Comparison of ENCODE assay signal across 12 mouse cellular contexts in the genomic region with DNA sequence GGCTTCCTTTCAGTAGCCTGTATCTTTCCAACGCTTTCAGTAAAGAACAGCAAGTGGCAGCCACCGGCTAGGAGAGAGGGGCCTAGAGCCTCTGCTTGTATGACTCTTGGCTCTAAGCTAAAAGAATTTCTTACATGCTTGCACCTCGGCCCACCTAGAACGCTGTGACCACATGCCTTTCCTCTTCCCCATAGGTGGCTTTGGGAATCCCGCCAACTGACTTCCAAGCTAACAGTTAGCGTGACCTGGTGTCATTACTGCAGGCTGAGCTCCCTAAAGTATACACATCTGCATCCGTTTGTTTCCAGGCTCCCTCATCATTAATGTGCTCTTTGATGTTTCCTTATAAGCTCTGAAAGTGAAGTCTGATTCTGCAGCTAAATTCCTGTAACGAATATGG. TPM values are rescaled to one million over a fixed set of nuclear protein-coding genes. Genes with fewer than 3 reads are reported as not detected.
DNase-seq lines count a peak whose midpoint lies in the region; ATAC-seq lines count a peak whose summit lies in the region.
"Had no signal": no experiment of that assay in that cellular context is flagged by ENCODE, and none has a peak within 500 bp of the region (broad histone marks: within the 10 kb centered on the region; RNA-seq: fewer than 3 reads in every experiment).

No protein-coding gene starts in this region.

- H3K27ac ChIP-seq in hindbrain, embryonic 12.5 days: peak overlapping the region; percentile 82
- H3K27ac ChIP-seq in midbrain, embryonic 15.5 days: peak overlapping the region; percentile 95

- H3K4me1 ChIP-seq in hindbrain, embryonic 12.5 days: peaks cover 16% of the 10 kb centered on the region
- H3K4me1 ChIP-seq in midbrain, embryonic 15.5 days: peaks cover 24% of the 10 kb centered on the region

- no peak overlapping the region for H3K4me3 ChIP-seq in hindbrain, embryonic 12.5 days
- H3K4me3 ChIP-seq in midbrain, embryonic 15.5 days: peak overlapping the region; percentile 56; the same call in 1 of the 2 replicates

- peak overlapping the region; percentile 69 for H3K4me2 ChIP-seq in hindbrain, embryonic 12.5 days (replicated peaks)
- peak overlapping the region; percentile 68 for H3K4me2 ChIP-seq in midbrain, embryonic 15.5 days

- peak; percentile 64 for DNase-seq in cerebellum, adult 9-11 months
- peak; percentile 53 to 69 for DNase-seq in cerebellum, postnatal 14 days
- no peak for DNase-seq in testis, postnatal 14 days (ENCODE audit: low spot score)
- DNase-seq in left cerebral cortex, postnatal 25 days (ENCODE audit: low spot score in 2 of 2): no peak
- DNase-seq in spleen, postnatal 36 days (ENCODE audit: low spot score in 2 of 2): no peak
- DNase-seq: kidney, adult 18-20 months; liver had no signal

- intact Hi-C loops in left cerebral cortex, postnatal 25 days (cut with DNase I): loop anchor here (2.0 to 10.0 kb wide), 3 partner anchors 95 to 319 kb away; no protein-coding TSS in a partner anchor

- 65% methylated on average over 8 of the region's 8 CpGs for WGBS in hindbrain, embryonic 12.5 days
- WGBS in midbrain, embryonic 15.5 days: 66% methylated on average over 8 of the region's 8 CpGs

- 0 out of 2 replicates have a peak, but pooled peaks cover 2% of the 10 kb centered on the region for H3K36me3 ChIP-seq in hindbrain, embryonic 12.5 days
- H3K36me3 ChIP-seq in midbrain, embryonic 15.5 days (replicated peaks): no peaks in the 10 kb centered on the region

- no peak for ATAC-seq in cerebellum, adult (ENCODE audit: insufficient number of reproducible peaks, low FRiP score, low TSS enrichment)
- no peak for ATAC-seq in hindbrain, embryonic 12.5 days (ENCODE audit: low FRiP score)
- ATAC-seq in midbrain, embryonic 15.5 days (replicated peaks): no peak

- H3K9me3 ChIP-seq in hindbrain, embryonic 12.5 days (replicated peaks): no peaks in the 10 kb centered on the region
- H3K9me3 ChIP-seq in midbrain, embryonic 15.5 days: no peaks in the 10 kb centered on the region

- H3K27me3 ChIP-seq in hindbrain, embryonic 12.5 days: no peaks in the 10 kb centered on the region
- H3K27me3 ChIP-seq in midbrain, embryonic 15.5 days (replicated peaks): no peaks in the 10 kb centered on the region

- H3K9ac ChIP-seq in hindbrain, embryonic 12.5 days: no peak overlapping the region
- H3K9ac ChIP-seq in midbrain, embryonic 15.5 days: peak overlapping the region; percentile 66; the same call in 1 of the 2 replicates

RNA-seq across cellular contexts. Expression of gene B9d1, which starts 1.0 kb away (rescaled TPM):
- polyA plus RNA-seq in hindbrain, embryonic 12.5 days (2016; fragmentation: Nextera tagmentation; extraction: Ambion mirVana): 32.0 and 33.8 TPM in 2 replicates
- polyA plus RNA-seq in midbrain, embryonic 15.5 days (2015; fragmentation: Nextera tagmentation; extraction: Ambion mirVana): 34.9 and 38.9 TPM in 2 replicates
- 10 to 100 TPM; 43.2 to 44.9 TPM for total RNA-seq in left cerebral cortex, postnatal 25 days (2021)

RNA-seq across cellular contexts. Expression of gene Mapk7, which starts 9.7 kb away (rescaled TPM):
- polyA plus RNA-seq in hindbrain, embryonic 12.5 days (2016; fragmentation: Nextera tagmentation; extraction: Ambion mirVana): 89.0 and 94.9 TPM in 2 replicates
- polyA plus RNA-seq in midbrain, embryonic 15.5 days (2015; fragmentation: Nextera tagmentation; extraction: Ambion mirVana): 72.3 and 73.1 TPM in 2 replicates
- 10 to 100 TPM; 19.1 to 26.9 TPM for total RNA-seq in left cerebral cortex, postnatal 25 days (2021)

RNA-seq across cellular contexts. Expression of gene Mfap4, which starts 18.7 kb away (rescaled TPM):
- 131 and 160 TPM in 2 replicates for polyA plus RNA-seq in hindbrain, embryonic 12.5 days (2016; fragmentation: Nextera tagmentation; extraction: Ambion mirVana)
- polyA plus RNA-seq in midbrain, embryonic 15.5 days (2015; fragmentation: Nextera tagmentation; extraction: Ambion mirVana): 23.5 and 29.8 TPM in 2 replicates
- 1 to 10 TPM; 4.2 to 5.5 TPM for total RNA-seq in left cerebral cortex, postnatal 25 days (2021)
- total RNA-seq: MEL had no signal
- polyA plus RNA-seq: macrophage had no signal

RNA-seq across cellular contexts. Expression of gene Rnf112, which starts 50.0 kb away (rescaled TPM):
- 5.1 and 7.3 TPM in 2 replicates for polyA plus RNA-seq in hindbrain, embryonic 12.5 days (2016; fragmentation: Nextera tagmentation; extraction: Ambion mirVana)
- 34.4 and 38.5 TPM in 2 replicates for polyA plus RNA-seq in midbrain, embryonic 15.5 days (2015; fragmentation: Nextera tagmentation; extraction: Ambion mirVana)
- total RNA-seq in left cerebral cortex, postnatal 25 days (2021): 100 to 1,000 TPM; 296 to 321 TPM
- total RNA-seq: MEL had no signal
- polyA plus RNA-seq: macrophage had no signal

Comparison
In these comparisons a context has a peak if more than half of its experiments do, and no peak if none do; other contexts are left out.
1. DNase-seq: peak in cerebellum, adult 9-11 months (single experiment) and cerebellum, postnatal 14 days (2 of 2); none in testis, postnatal 14 days (single experiment), left cerebral cortex, postnatal 25 days (0 of 2) and spleen, postnatal 36 days (0 of 2).